Mouse (Mus musculus): ENCODE measurements around the gene Cisd2.

Gene Cisd2

GRCm38 (mm10) chr3:135423608-135424212, at the start of gene Cisd2:
Gene Cisd2 (minus strand): TSS chr3:135423925.
- no peak for DNase-seq

DNA sequence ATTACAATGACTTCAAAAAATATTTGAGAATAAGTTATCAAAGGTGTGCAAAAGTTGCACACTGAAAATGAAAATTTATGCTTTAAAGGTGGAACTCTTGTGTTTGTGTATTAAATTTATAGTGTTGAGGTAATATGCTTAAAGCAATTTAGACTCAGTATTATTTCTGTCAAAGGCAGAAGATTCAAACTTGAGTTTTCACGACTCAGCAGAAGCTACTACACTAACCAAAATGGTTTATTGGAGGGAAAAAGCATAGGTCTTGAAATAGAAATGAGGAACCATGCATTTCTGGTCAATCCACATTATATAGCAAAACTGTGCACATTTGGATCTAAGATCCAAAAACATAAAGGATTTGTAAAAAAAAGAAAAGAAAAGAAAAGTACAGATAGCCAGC, 47.1 kb upstream of the Cisd2 start:
- DNase-seq = no peak

GRCm38 (mm10) chr3:135469974-135470373, 46.2 kb upstream of the Cisd2 start:
- peak; percentile 77 to 84 for DNase-seq

GRCm38 (mm10) chr3:135469146-135469545, 45.4 kb upstream of the Cisd2 start:
- no peak for DNase-seq

DNA sequence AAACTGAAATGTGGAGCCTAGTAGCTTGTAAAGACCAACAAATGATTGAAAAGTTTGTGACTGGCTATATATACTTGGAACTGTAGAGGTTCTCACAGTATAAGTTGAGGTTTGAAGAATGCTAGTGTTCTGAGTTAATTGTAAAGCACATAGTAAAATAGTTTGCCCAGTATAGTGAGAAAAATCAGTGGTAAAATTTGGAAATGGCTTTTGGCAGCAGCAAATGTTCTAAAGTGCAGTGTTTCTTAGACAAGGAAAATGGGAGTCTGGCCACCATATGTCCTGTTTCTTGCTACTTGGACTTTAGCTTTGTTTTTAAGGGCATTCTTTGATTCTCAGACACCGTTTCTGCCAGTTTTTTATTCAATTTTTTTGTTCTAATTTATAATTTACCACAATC, 44.7 kb upstream of the Cisd2 start:
- no peak for DNase-seq

DNA sequence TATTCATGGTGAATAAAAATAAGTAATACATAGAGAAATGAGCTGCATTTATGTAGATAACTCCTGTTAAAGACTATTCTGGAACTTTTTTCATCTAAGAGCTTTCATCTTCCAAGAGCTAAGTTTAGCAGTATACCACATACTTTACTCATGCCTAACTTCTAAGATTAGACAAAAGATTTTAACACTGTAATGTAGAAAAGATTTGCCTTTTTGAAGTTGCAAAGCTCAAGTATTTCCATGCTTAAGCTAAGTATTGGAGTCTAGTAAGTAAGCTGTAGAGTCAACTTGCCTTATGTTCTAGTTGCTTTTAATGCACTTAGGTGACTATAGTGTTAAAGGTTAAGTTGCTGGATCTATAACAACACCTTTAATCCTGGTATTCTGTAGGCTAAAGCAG, 35.3 kb upstream of the Cisd2 start:
- DNase-seq = no peak

GRCm38 (mm10) chr3:135444930-135445329, 21.2 kb upstream of the Cisd2 start:
- DNase-seq = no peak

GRCm38 (mm10) chr3:135440621-135441020, 16.9 kb upstream of the Cisd2 start:
- DNase-seq = no peak

- DNase-seq = peak in 1 of 2 experiments; percentile 13
Measured at GRCm38 (mm10) chr3:135440221-135440620, 16.5 kb upstream of the Cisd2 start.

DNA sequence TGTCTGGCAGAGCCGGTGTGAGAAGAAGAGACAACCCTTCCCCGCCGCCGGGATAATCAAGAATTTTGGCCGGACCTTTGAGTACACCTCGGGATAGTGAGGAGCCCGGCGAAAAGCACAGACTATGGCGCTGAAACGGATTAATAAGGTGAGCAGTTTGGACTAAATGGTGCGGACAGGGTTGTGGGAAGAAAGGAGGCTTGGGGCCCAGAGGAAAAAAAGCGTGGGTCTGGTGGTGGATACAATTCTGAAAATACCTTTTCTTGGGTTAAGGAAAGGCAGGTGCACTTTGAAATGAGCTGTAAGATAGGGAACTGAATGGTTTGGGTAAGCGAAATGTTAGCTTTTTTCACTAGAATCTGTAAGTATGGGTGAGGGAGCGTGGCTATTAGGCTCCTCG, 15.9 kb upstream of the Cisd2 start:
- DNase-seq = no peak

GRCm38 (mm10) chr3:135438913-135439531, 15.3 kb upstream of the Cisd2 start:
- DNase-seq = peak; percentile 74 to 76

DNA sequence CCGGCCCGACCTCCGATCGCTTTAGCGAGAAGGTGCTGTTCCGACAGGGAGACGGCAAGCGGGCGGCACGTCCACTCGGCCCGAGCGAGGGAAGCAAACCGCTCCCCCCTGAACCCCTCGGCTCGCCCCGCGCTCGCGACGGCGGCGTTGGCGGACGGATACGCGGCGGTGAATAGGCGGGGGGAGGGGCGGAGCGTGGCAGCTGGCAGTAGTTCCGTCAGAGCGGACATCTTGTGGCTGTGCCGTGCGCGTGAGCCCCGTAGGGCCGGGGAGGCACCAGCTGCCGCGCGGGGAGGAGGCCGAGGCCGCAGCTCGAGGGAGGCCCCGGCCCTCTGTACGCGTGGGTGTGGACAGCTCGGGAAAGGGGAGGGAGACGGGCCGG, 14.8 kb upstream of the Cisd2 start:
- DNase-seq = peak; percentile 94

- peak; percentile 96 to 99 for DNase-seq
Measured at GRCm38 (mm10) chr3:135437758-135438495, 14.2 kb upstream of the Cisd2 start, which contains the start of gene Ube2d3. Gene Ube2d3 (plus strand): TSS chr3:135438149.

DNA sequence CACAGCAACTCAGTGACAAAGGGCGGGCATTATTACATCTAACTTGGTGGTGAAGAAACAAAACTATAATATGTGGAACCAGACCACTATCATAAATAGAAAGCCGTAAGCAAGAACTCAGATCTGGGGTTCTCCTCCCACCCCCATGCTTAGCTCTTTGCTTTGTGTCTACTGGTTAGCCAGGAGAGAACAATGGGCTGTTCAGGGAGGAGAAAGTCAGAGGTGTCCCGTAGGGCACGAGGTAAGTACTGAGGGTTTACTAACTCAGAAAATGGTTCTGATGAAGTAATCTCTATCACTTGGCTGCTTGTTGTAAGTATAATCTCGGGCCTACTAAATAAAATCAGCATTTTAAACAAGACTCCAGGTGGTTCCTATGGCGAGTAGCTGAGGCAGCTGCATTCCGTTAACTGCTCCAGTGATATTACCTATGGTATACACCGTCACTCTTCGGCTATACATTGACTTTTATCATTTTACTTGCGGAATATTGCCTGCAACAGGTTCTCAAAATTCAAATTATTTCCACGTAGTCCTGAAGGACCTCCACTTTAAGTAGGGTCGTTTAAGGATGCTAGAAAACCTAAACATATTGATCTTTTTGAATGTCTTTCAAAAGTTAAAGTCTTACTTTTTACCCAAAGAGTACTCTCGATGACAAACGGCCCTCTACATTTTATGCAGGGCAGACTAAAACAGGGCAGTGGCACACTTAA, 13.3 kb upstream of the Cisd2 start:
- no peak for DNase-seq

DNA sequence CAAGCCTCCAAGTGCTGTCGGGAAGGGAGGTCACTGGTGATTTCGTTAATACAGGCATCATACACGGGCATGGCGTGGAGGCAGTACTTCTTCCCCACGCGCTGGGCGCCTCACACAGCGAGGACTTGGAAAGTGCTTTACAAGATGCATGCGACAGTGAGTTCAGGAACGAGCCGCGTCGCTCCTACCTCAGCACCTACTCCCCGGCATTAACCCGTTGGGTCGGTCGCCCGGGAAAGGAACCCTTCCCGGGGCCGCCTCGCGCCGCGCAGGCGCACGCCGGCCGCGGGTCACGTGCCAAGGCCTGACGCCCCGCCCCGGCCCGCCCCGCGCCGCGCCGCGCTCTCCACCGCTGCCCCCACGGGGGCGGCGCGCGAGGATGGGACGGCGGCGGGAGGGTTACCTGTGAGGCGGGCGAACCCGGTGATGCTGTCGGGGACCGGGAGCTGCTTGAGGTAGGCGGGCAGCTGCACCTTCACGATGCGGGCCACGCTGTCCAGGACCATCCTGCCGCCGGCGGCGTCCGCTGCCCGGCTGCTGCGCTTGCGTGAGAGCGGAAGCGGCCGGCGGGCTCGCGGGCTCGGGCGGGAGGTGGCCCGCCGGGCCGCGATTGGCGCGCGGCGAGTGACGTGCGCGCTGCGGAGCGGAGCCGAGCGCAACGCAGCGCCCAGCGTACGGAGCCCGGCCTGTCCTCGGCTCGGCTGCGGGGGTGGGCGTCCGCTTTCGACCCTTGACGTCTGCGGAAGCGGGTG, 693 bp downstream of the Cisd2 start:
- DNase-seq = peak; percentile 85 to 86

DNA sequence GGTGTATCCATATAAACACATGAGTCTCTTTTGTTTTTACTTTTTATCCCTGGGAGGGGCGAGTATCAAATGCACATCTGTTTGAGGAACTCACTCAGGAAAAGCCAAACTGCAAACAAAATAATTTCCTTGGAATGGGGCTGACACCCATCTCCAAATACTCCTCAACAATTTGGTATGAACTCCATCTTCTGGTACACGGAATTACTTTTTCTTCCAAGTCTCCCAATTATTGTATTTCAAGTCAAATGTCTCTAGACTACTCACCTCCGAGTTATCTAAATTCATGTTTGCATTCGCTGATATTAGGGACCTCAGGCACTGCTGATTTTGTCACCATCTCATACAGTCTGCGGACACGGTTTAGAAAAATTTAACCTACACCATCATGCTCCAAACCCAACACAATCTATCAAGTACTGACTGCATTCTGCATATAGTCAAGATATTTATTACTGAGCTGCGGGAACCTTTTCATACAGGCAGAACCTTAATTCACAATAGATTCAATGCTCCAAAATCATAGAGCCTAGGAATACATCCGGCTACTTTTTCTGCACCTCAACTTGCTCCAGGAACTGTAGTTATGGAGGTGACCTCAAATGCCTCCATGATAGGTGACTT, 1.4 kb downstream of the Cisd2 start:
- DNase-seq = no peak

- no peak for DNase-seq
Measured at GRCm38 (mm10) chr3:135421310-135421594, 2.5 kb downstream of the Cisd2 start.

- no peak for DNase-seq
Measured at GRCm38 (mm10) chr3:135420542-135421309, 3.0 kb downstream of the Cisd2 start.

DNA sequence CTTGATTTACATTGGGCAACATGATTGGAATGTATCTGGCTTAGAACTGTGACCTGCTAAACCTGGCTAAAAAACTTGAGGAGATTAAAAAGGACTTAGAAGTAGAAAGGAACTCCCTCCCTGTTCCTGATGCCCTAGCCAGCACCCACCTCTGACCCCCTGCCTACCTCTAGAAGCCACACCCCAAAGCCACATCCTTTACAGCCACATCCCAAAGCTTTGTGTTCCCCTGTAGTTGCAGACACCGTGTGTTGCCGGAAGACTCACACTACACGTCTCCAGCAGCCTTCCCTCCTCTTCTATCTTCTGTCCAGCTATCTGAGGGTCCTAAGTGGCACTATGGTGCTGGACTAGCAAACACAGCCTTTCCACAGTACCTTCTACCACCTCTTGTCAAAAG, 5.9 kb downstream of the Cisd2 start:
- DNase-seq = no peak

DNA sequence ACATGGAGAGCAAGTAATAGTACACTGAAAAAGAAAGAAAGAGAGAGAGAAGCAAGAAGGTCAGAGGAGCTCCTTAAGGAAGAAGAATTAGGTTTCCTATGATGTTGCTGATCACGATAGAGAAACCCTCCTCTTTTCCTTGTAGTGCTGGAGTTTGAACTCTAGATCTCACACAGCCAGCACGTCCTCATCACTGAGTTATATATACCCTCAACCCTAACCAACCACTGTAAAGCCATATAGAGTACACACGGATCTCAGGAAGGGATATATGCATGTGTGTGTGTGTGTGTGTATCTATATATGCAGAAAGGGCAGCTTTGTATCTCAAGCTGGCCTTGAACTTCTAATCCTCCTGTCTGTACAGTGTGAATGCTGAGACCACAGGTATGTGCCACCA, 6.5 kb downstream of the Cisd2 start:
- DNase-seq = no peak

DNA sequence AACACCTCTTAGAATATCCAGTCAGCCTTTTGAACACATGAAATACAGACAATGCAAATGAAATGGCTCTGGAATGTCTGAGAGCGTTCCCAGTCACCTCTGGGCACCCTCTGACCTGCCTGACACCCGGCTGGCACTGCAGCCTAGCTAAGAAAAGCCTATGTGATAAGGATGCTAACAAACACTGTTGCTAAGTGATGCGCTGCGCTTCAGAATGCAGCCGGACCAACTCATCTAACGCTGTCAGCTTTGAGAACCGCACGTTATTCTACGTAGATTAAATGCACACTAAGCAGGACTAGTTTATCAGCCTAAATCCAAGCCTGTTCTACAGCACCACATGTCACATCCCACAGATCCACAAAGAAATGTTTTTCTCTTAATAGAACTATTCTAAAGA, 11.9 kb downstream of the Cisd2 start:
- no peak for DNase-seq

- no peak for DNase-seq
Measured at GRCm38 (mm10) chr3:135411056-135411455, 12.7 kb downstream of the Cisd2 start.

Data from cerebellum, postnatal 36 days (tissue).